Mouse (Mus musculus): ENCODE results near the gene Igsf3.
A peak's percentile ranks its signal among the peaks of the same experiment; 100 is the strongest.

Igsf3 gene

GRCm38 (mm10) chr3:101450811-101451428 is 74.0 kb downstream of the Igsf3 start:
- no peak for DNase-seq

GRCm38 (mm10) chr3:101460618-101461017 is 83.7 kb downstream of the Igsf3 start:
- DNase-seq, result no peak

- no peak for DNase-seq
Observed at GRCm38 (mm10) chr3:101461046-101461445, 84.2 kb downstream of the Igsf3 start.

GRCm38 (mm10) chr3:101461816-101462215 is 84.9 kb downstream of the Igsf3 start:
- DNase-seq, result no peak

GRCm38 (mm10) chr3:101462294-101462693 is 85.4 kb downstream of the Igsf3 start:
- peak; percentile 80 for DNase-seq

- no peak for DNase-seq
Observed at GRCm38 (mm10) chr3:101463491-101463890, 86.6 kb downstream of the Igsf3 start.

- DNase-seq, result no peak
Observed at GRCm38 (mm10) chr3:101469675-101470074, 92.8 kb downstream of the Igsf3 start.

- no peak for DNase-seq
Observed at GRCm38 (mm10) chr3:101471881-101472280, 95.0 kb downstream of the Igsf3 start.

GRCm38 (mm10) chr3:101481951-101482350 is 105.1 kb downstream of the Igsf3 start:
- DNase-seq, result no peak

- DNase-seq, result no peak
Observed at GRCm38 (mm10) chr3:101483256-101483983, 106.5 kb downstream of the Igsf3 start.

GRCm38 (mm10) chr3:101486054-101486765 is 109.3 kb downstream of the Igsf3 start:
- peak; percentile 58 for DNase-seq

- DNase-seq, result no peak
Observed at GRCm38 (mm10) chr3:101487436-101487835, 110.6 kb downstream of the Igsf3 start.

GRCm38 (mm10) chr3:101488204-101488603 is 111.3 kb downstream of the Igsf3 start:
- DNase-seq, result no peak

GRCm38 (mm10) chr3:101490515-101490914 is 113.6 kb downstream of the Igsf3 start:
- DNase-seq, result no peak

- no peak for DNase-seq
Observed at GRCm38 (mm10) chr3:101492908-101493307, 116.0 kb downstream of the Igsf3 start.

- peak; percentile 93 for DNase-seq
Observed at GRCm38 (mm10) chr3:101493937-101494459, 117.1 kb downstream of the Igsf3 start.

GRCm38 (mm10) chr3:101497432-101498030 is 120.6 kb downstream of the Igsf3 start:
- no peak for DNase-seq

GRCm38 (mm10) chr3:101499906-101500305 is 123.0 kb downstream of the Igsf3 start:
- DNase-seq, result no peak

GRCm38 (mm10) chr3:101500393-101501051 is 123.6 kb downstream of the Igsf3 start:
- DNase-seq, result no peak

GRCm38 (mm10) chr3:101501611-101502010 is 124.7 kb downstream of the Igsf3 start:
- DNase-seq, result no peak

GRCm38 (mm10) chr3:101502086-101502760 is 125.3 kb downstream of the Igsf3 start:
- peak; percentile 81 for DNase-seq

- DNase-seq, result peak; percentile 93
Observed at GRCm38 (mm10) chr3:101506179-101506578, 129.3 kb downstream of the Igsf3 start.
